Mouse (Mus musculus) cortical plate, adult 2 months (tissue): ENCODE data around the gene Chst4.

Source experiments
- CTCF ChIP-seq: fragments of 200-500 bp; IDR thresholded peaks from 2 replicates; pipeline ENCODE4 v1.5.1; 2011; ENCODE audit warnings: mild to moderate bottlenecking, control low read depth, low read length; ENCODE audit not compliant: insufficient read depth; ENCODE audit errors: extremely low read depth
- POLR2A ChIP-seq: fragments of 200-500 bp; IDR thresholded peaks from 2 replicates; pipeline ENCODE4 v1.6.1; 2011; ENCODE audit warnings: mild to moderate bottlenecking, low read length, control low read depth; ENCODE audit not compliant: insufficient read depth; ENCODE audit errors: extremely low read depth

- TF ChIP-seq CTCF (no peak), POLR2A (no peak)
These were observed at the start of gene Chst4 for GRCm38 (mm10) chr8:110039659-110040058.
